Mouse (Mus musculus): ENCODE results near the gene Oxsr1. TPM values are rescaled to one million over a fixed set of nuclear protein-coding genes. Genes with fewer than 3 reads are reported as not detected.
"Not testable (repeated sequence)": the region's sequence is repeated elsewhere in the genome, so short reads cannot be mapped to it uniquely, and the experiment has no call there.

Oxsr1 gene
- polyA plus RNA-seq, 1 experiment from 2014 or later = 13.6 TPM

GRCm38 (mm10) chr9:119276321-119276720 is 45.9 kb downstream of the Oxsr1 start:
- Histone ChIP-seq H3K9me3 (ENCODE audit: control insufficient read depth, low read length) (no peaks in the 10 kb centered on the region), H3K27me3 (replicated peaks; ENCODE audit: control insufficient read depth, insufficient read depth, low read length) (no peaks in the 10 kb centered on the region), H3K9ac (ENCODE audit: low read depth, low read length) (no peak overlapping the region), H3K27ac (replicated peaks; ENCODE audit: low read depth, low read length) (no peak overlapping the region), H3K36me3 (ENCODE audit: control insufficient read depth, insufficient read depth, low read length) (peaks cover 9% of the 10 kb centered on the region), H3K4me1 (ENCODE audit: control insufficient read depth, insufficient read depth, low read length) (no peaks in the 10 kb centered on the region), H3K4me2 (ENCODE audit: low read depth, low read length) (no peak overlapping the region), H3K4me3 (ENCODE audit: low read depth, low read length) (no peak overlapping the region)
- DNase-seq (ENCODE audit: low spot score) (peak; percentile 1), ATAC-seq (ENCODE audit: low read depth) (no peak)
- 74% methylated on average over 7 of the region's 7 CpGs for whole genome bisulfite sequencing

- ATAC-seq (ENCODE audit: low read depth); H3K4me2 ChIP-seq (ENCODE audit: low read depth, low read length); H3K9me3 ChIP-seq (ENCODE audit: control insufficient read depth, low read length); H3K4me3 ChIP-seq (ENCODE audit: low read depth, low read length); H3K4me1 ChIP-seq (ENCODE audit: control insufficient read depth, insufficient read depth, low read length); H3K27ac ChIP-seq (replicated peaks; ENCODE audit: low read depth, low read length); H3K27me3 ChIP-seq (replicated peaks; ENCODE audit: control insufficient read depth, insufficient read depth, low read length); DNase-seq (ENCODE audit: low spot score); H3K36me3 ChIP-seq (ENCODE audit: control insufficient read depth, insufficient read depth, low read length); H3K9ac ChIP-seq (ENCODE audit: low read depth, low read length): not testable (repeated sequence)
- 94% methylated on average over 5 of the region's 5 CpGs for WGBS
Measured at GRCm38 (mm10) chr9:119274814-119275213, 47.4 kb downstream of the Oxsr1 start.

- Histone ChIP-seq H3K4me1 (ENCODE audit: control insufficient read depth, insufficient read depth, low read length) (no peaks in the 10 kb centered on the region), H3K27me3 (replicated peaks; ENCODE audit: control insufficient read depth, insufficient read depth, low read length) (no peaks in the 10 kb centered on the region), H3K9me3 (ENCODE audit: control insufficient read depth, low read length) (no peaks in the 10 kb centered on the region), H3K36me3 (ENCODE audit: control insufficient read depth, insufficient read depth, low read length) (peaks cover 19% of the 10 kb centered on the region), H3K4me2 (ENCODE audit: low read depth, low read length) (no peak overlapping the region), H3K4me3 (ENCODE audit: low read depth, low read length) (no peak overlapping the region), H3K9ac (ENCODE audit: low read depth, low read length) (no peak overlapping the region), H3K27ac (replicated peaks; ENCODE audit: low read depth, low read length) (no peak overlapping the region)
- no peak for DNase-seq (ENCODE audit: low spot score)
- ATAC-seq (ENCODE audit: low read depth) = no peak
- WGBS = 91% methylated on average over 4 of the region's 4 CpGs
Measured at GRCm38 (mm10) chr9:119271496-119271895, 50.7 kb downstream of the Oxsr1 start.

GRCm38 (mm10) chr9:119268588-119269145 is 53.6 kb downstream of the Oxsr1 start:
- ATAC-seq (ENCODE audit: low read depth) = no peak
- Histone ChIP-seq H3K4me2 (ENCODE audit: low read depth, low read length) (no peak overlapping the region), H3K27ac (replicated peaks; ENCODE audit: low read depth, low read length) (no peak overlapping the region), H3K9ac (ENCODE audit: low read depth, low read length) (no peak overlapping the region), H3K4me1 (ENCODE audit: control insufficient read depth, insufficient read depth, low read length) (no peaks in the 10 kb centered on the region), H3K9me3 (ENCODE audit: control insufficient read depth, low read length) (no peaks in the 10 kb centered on the region), H3K27me3 (replicated peaks; ENCODE audit: control insufficient read depth, insufficient read depth, low read length) (no peaks in the 10 kb centered on the region), H3K4me3 (ENCODE audit: low read depth, low read length) (no peak overlapping the region), H3K36me3 (ENCODE audit: control insufficient read depth, insufficient read depth, low read length) (peaks cover 34% of the 10 kb centered on the region)
- no peak for DNase-seq (ENCODE audit: low spot score)
- WGBS = 89% methylated on average over 11 of the region's 11 CpGs

GRCm38 (mm10) chr9:119268120-119268519 is 54.1 kb downstream of the Oxsr1 start:
- Histone ChIP-seq H3K4me2 (ENCODE audit: low read depth, low read length) (no peak overlapping the region), H3K27me3 (replicated peaks; ENCODE audit: control insufficient read depth, insufficient read depth, low read length) (no peaks in the 10 kb centered on the region), H3K9me3 (ENCODE audit: control insufficient read depth, low read length) (no peaks in the 10 kb centered on the region), H3K9ac (ENCODE audit: low read depth, low read length) (no peak overlapping the region), H3K4me1 (ENCODE audit: control insufficient read depth, insufficient read depth, low read length) (no peaks in the 10 kb centered on the region), H3K36me3 (ENCODE audit: control insufficient read depth, insufficient read depth, low read length) (peaks cover 37% of the 10 kb centered on the region), H3K27ac (replicated peaks; ENCODE audit: low read depth, low read length) (no peak overlapping the region), H3K4me3 (ENCODE audit: low read depth, low read length) (no peak overlapping the region)
- ATAC-seq (ENCODE audit: low read depth) = no peak
- 88% methylated on average over 6 of the region's 6 CpGs for WGBS
- no peak for DNase-seq (ENCODE audit: low spot score)

- H3K27ac ChIP-seq (replicated peaks; ENCODE audit: low read depth, low read length); H3K27me3 ChIP-seq (replicated peaks; ENCODE audit: control insufficient read depth, insufficient read depth, low read length); H3K4me2 ChIP-seq (ENCODE audit: low read depth, low read length); H3K4me1 ChIP-seq (ENCODE audit: control insufficient read depth, insufficient read depth, low read length); H3K4me3 ChIP-seq (ENCODE audit: low read depth, low read length); H3K9ac ChIP-seq (ENCODE audit: low read depth, low read length); DNase-seq (ENCODE audit: low spot score); H3K9me3 ChIP-seq (ENCODE audit: control insufficient read depth, low read length); ATAC-seq (ENCODE audit: low read depth): not testable (repeated sequence)
- 91% methylated on average over 5 of the region's 5 CpGs for WGBS
- peaks cover 39% of the 10 kb centered on the region for H3K36me3 ChIP-seq (ENCODE audit: control insufficient read depth, insufficient read depth, low read length)
Measured at GRCm38 (mm10) chr9:119266121-119266395, 56.2 kb downstream of the Oxsr1 start.

GRCm38 (mm10) chr9:119265373-119266120 is 56.7 kb downstream of the Oxsr1 start:
- not testable (repeated sequence) for ATAC-seq (ENCODE audit: low read depth); H3K9ac ChIP-seq (ENCODE audit: low read depth, low read length); DNase-seq (ENCODE audit: low spot score); H3K4me1 ChIP-seq (ENCODE audit: control insufficient read depth, insufficient read depth, low read length); H3K4me3 ChIP-seq (ENCODE audit: low read depth, low read length); H3K27ac ChIP-seq (replicated peaks; ENCODE audit: low read depth, low read length); H3K9me3 ChIP-seq (ENCODE audit: control insufficient read depth, low read length); H3K27me3 ChIP-seq (replicated peaks; ENCODE audit: control insufficient read depth, insufficient read depth, low read length); H3K4me2 ChIP-seq (ENCODE audit: low read depth, low read length)
- WGBS = 80% methylated on average over 1 of the region's 1 CpGs
- H3K36me3 ChIP-seq (ENCODE audit: control insufficient read depth, insufficient read depth, low read length) = peaks cover 43% of the 10 kb centered on the region

- Histone ChIP-seq H3K27ac (replicated peaks; ENCODE audit: low read depth, low read length) (no peak overlapping the region), H3K4me1 (ENCODE audit: control insufficient read depth, insufficient read depth, low read length) (no peaks in the 10 kb centered on the region), H3K4me2 (ENCODE audit: low read depth, low read length) (no peak overlapping the region), H3K9ac (ENCODE audit: low read depth, low read length) (no peak overlapping the region), H3K4me3 (ENCODE audit: low read depth, low read length) (no peak overlapping the region), H3K36me3 (ENCODE audit: control insufficient read depth, insufficient read depth, low read length) (peaks cover 53% of the 10 kb centered on the region), H3K27me3 (replicated peaks; ENCODE audit: control insufficient read depth, insufficient read depth, low read length) (no peaks in the 10 kb centered on the region), H3K9me3 (ENCODE audit: control insufficient read depth, low read length) (no peaks in the 10 kb centered on the region)
- no peak for DNase-seq (ENCODE audit: low spot score)
- no peak for ATAC-seq (ENCODE audit: low read depth)
- WGBS = 92% methylated on average over 4 of the region's 4 CpGs
Measured at GRCm38 (mm10) chr9:119263067-119263466, 59.2 kb downstream of the Oxsr1 start.

- Histone ChIP-seq H3K4me2 (ENCODE audit: low read depth, low read length) (no peak overlapping the region), H3K4me3 (ENCODE audit: low read depth, low read length) (no peak overlapping the region), H3K9me3 (ENCODE audit: control insufficient read depth, low read length) (no peaks in the 10 kb centered on the region), H3K27ac (replicated peaks; ENCODE audit: low read depth, low read length) (no peak overlapping the region), H3K4me1 (ENCODE audit: control insufficient read depth, insufficient read depth, low read length) (no peaks in the 10 kb centered on the region), H3K36me3 (ENCODE audit: control insufficient read depth, insufficient read depth, low read length) (peaks cover 49% of the 10 kb centered on the region), H3K27me3 (replicated peaks; ENCODE audit: control insufficient read depth, insufficient read depth, low read length) (no peaks in the 10 kb centered on the region), H3K9ac (ENCODE audit: low read depth, low read length) (no peak overlapping the region)
- ATAC-seq (ENCODE audit: low read depth) = no peak
- 96% methylated on average over 2 of the region's 2 CpGs for WGBS
- no peak for DNase-seq (ENCODE audit: low spot score)
Measured at GRCm38 (mm10) chr9:119260825-119261224, 61.4 kb downstream of the Oxsr1 start.

All from embryonic facial prominence, embryonic 14.5 days (tissue).